Mouse (Mus musculus) c-Kit-positive CD71-negative TER-119-negative erythroid progenitor cells, embryonic 14.5 days (primary cell): ENCODE measurements at regions not wholly inside any gene's neighbourhood (a gene's known extent, or its start where the extent isn't known, plus 50 kb on each side); places are given as distances from the start of the nearest gene placed in this dataset.
"Not testable (repeated sequence)": the region's sequence is repeated elsewhere in the genome, so short reads cannot be mapped to it uniquely, and the experiment has no call there.

Source experiments
- DNase-seq: peaks from one replicate; pipeline ENCODE4 v3.0.0-alpha.2; 2013; ENCODE audit warnings: low read depth

GRCm38 (mm10) chr1:184669173-184669572 lies 63.2 kb downstream of the Hlx start:
- not testable (repeated sequence) for DNase-seq

GRCm38 (mm10) chr1:184668428-184668827 lies 64.0 kb downstream of the Hlx start:
- DNase-seq = no peak

GRCm38 (mm10) chr1:184668022-184668421 lies 64.4 kb downstream of the Hlx start:
- no peak for DNase-seq

GRCm38 (mm10) chr1:184665243-184665642 lies 67.2 kb downstream of the Hlx start:
- no peak for DNase-seq

- DNase-seq = no peak
Measured at GRCm38 (mm10) chr1:184664098-184664375, 68.4 kb downstream of the Hlx start.

GRCm38 (mm10) chr1:184663300-184664097 lies 68.9 kb downstream of the Hlx start:
- DNase-seq = no peak

- no peak for DNase-seq
Measured at GRCm38 (mm10) chr1:184650541-184651105, 81.8 kb downstream of the Hlx start.

GRCm38 (mm10) chr1:184647920-184648540 lies 84.4 kb downstream of the Hlx start:
- DNase-seq = no peak

- no peak for DNase-seq
Measured at GRCm38 (mm10) chr1:184644767-184645598, 87.4 kb downstream of the Hlx start.

- DNase-seq = no peak
Measured at GRCm38 (mm10) chr1:184630695-184631475, 101.5 kb downstream of the Hlx start.

- DNase-seq = no peak
Measured at GRCm38 (mm10) chr1:184629194-184629593, 103.2 kb downstream of the Hlx start.

GRCm38 (mm10) chr1:184628566-184629168 lies 103.8 kb downstream of the Hlx start:
- no peak for DNase-seq

- no peak for DNase-seq
Measured at GRCm38 (mm10) chr1:184622462-184622861, 110.0 kb downstream of the Hlx start.

GRCm38 (mm10) chr1:184621950-184622349 lies 110.5 kb downstream of the Hlx start:
- no peak for DNase-seq

GRCm38 (mm10) chr1:184617853-184618454 lies 114.5 kb downstream of the Hlx start:
- no peak for DNase-seq

- no peak for DNase-seq
Measured at GRCm38 (mm10) chr1:184615991-184616390, 116.4 kb downstream of the Hlx start.

- peak; percentile 29 for DNase-seq
Measured at GRCm38 (mm10) chr1:184614699-184615415, 117.6 kb downstream of the Hlx start.

GRCm38 (mm10) chr1:184612880-184613279 lies 119.5 kb downstream of the Hlx start:
- DNase-seq = no peak

- DNase-seq = no peak
Measured at GRCm38 (mm10) chr1:184608938-184609337, 123.5 kb downstream of the Hlx start.

GRCm38 (mm10) chr1:184608338-184608737 lies 124.1 kb downstream of the Hlx start:
- DNase-seq = no peak
